Mouse (Mus musculus): ENCODE measurements around the gene Cdr2l.
A peak's percentile ranks its signal among the peaks of the same experiment; 100 is the strongest.

Cdr2l gene

DNA sequence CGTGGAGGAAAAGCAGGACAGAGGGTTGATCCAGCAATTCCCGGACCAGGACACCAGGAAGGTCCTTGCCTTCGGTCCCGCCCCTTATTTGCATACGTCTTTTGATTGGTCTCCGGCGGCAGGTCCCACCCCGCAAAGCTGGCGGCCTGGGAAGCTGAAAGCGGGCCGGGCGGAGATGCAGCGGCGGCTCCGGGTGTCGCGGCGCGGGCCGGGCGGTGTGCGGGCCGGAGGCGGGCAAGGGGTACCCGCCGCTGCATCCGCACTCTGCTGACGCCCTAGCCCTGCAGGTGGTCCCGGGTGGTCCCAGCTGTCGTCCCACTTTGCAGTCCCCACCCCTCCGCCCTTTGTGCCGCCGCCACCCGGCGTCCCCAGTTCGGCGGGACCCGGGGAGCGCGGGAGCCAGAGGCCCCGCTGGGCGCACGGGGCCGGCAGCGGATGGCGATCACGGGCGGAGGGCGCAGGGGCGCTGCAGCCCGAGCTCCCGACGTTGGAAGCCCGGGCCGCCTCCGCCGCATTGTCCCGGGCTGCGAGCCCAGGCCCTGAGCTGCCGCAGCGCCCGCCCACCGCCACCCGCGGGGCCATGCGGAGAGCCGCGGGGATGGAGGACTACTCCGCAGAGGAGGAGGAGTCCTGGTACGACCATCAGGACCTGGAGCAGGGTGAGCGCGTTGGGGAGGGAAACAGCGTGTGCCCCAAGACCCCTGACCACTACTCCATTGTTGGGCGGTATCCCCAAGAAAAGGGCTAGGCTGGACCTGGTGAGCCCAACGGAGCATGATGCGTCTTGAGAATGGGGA is at the start of gene Cdr2l:
Cdr2l (plus strand) TSS at position 174 of the 797 bp plus-strand sequence.
- peak; percentile 96 for DNase-seq (ENCODE audit: low spot score)

GRCm38 (mm10) chr11:115334531-115334930 is 47.2 kb upstream of the Cdr2l start, which contains the start of gene Otop3:
Otop3 (plus strand) TSS chr11:115334731.
- no peak for DNase-seq (ENCODE audit: low spot score)

GRCm38 (mm10) chr11:115335223-115335622 is 46.5 kb upstream of the Cdr2l start:
- DNase-seq (ENCODE audit: low spot score), result no peak

- DNase-seq (ENCODE audit: low spot score), result peak; percentile 39
Observed at GRCm38 (mm10) chr11:115336115-115336514, 45.6 kb upstream of the Cdr2l start.

DNA sequence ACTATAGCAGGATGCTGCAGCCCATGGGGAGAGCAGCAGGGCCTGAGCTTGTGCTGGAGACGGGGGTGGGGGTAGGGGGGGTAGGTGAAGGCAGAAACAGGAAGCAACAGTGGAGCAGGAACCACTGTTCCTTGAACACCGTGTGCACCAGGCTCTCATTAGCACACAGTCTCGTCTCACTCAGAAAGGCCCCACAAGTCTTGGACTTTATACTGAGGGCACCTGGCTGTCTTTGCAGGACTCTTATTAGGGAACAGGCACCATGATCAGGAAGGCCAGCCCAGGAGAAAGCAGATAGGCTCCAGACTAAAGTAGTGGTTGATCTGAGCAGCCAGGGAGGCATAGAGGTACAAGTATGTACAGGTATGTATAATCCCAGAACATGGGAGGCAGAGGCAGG is 44.4 kb upstream of the Cdr2l start:
- no peak for DNase-seq (ENCODE audit: low spot score)

- no peak for DNase-seq (ENCODE audit: low spot score)
Observed at GRCm38 (mm10) chr11:115337826-115338225, 43.9 kb upstream of the Cdr2l start.

DNA sequence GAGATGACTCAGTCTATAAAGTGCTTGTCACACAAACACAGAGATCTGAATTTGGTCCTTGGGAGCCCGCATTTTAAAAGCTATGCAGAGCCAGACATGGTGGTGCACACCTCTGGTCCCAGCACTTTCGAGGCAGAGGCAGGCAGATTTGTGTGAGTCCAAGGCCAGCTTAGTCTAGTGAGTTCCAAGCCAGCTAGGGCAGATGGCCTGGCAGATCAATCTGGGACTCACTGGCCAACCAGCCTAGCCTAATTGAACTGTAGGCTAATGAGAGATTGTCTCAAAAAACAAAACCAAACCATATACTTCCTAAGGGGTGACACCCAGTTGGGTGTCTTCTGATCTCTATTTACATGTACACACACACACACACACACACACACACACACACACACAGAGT is 40.5 kb upstream of the Cdr2l start:
- no peak for DNase-seq (ENCODE audit: low spot score)

- no peak for DNase-seq (ENCODE audit: low spot score)
Observed at GRCm38 (mm10) chr11:115341866-115342265, 39.9 kb upstream of the Cdr2l start.

DNA sequence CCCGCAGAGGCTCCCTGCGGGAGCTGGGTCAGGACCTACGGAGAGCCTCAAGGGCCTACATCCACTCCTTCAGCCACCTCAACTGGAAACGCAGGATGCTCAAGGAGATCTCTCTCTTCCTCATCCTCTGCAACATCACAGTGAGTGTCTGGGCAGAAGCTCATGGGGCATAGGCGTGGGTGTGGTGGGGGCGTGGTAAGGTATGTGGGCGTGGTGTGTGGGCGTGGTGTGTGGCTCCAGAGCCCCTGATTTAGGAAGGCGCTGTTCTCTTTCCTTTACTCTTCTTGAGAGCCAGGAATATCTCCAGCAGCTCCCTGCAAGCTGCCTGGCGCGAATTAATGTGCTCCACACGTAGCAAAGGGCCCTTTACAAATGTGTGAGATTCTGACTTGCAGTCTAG is 36.7 kb upstream of the Cdr2l start:
- DNase-seq (ENCODE audit: low spot score), result no peak

DNA sequence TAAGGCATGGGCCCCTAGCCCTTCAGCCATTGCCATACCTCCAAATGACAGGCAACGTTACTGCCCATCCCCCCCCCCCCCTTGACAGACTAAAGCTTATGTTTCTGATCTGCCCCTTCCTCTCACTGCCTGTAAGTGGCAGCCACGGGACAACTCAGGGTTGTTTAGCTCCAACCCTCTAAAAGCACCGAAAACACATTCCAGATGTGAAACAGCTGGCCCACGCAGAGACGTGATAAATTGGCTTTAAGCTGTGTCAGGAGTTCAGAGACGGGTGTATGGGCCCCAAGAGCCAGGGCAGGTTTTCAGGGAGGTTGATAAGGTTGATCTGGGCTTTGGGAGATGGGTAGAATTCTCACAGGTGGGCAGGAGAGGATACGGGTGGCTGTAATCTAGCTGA is 36.2 kb upstream of the Cdr2l start:
- peak; percentile 73 for DNase-seq (ENCODE audit: low spot score)

- no peak for DNase-seq (ENCODE audit: low spot score)
Observed at GRCm38 (mm10) chr11:115348681-115349248, 33.0 kb upstream of the Cdr2l start.

DNA sequence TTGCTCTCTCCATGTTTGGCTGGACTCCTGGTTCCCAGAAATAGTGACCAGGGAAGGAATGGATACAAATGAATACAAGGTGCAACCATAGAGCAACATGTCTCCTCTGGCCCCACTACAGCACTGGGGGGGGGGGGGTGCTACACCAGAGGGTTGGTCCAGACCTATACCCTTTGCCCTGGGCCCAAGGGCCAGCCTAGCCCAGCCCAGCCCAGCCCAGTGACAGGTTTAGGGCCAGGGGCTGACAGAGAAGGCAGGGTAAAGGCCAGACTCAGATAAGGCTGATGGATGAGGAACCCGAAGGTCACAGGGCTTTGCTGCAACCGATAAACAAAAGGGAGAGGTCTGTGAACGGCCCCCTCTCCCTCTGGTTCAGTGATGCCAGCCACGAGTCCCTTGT is 31.7 kb upstream of the Cdr2l start:
- DNase-seq (ENCODE audit: low spot score), result no peak

GRCm38 (mm10) chr11:115353375-115353774 is 28.3 kb upstream of the Cdr2l start:
- DNase-seq (ENCODE audit: low spot score), result no peak

DNA sequence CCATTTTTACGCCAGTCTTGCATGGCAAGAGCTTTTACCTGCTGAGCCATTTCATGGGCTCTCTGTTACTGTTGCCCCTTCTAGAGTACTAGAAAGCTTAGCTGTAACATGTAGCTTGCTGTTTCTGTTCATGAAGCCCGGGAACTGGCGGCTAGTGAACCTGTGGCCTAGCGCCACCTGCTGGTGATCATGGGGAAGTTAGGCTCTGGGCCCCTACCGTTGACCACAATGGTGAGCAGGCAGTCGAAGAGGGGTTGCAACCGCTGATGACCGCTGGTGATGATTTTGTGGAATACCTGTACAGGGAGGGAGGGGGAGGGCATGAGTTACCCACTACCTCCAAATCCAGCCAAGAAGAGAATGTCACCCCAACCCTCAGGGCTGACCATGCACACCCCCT is 27.5 kb upstream of the Cdr2l start:
- peak; percentile 93 for DNase-seq (ENCODE audit: low spot score)

DNA sequence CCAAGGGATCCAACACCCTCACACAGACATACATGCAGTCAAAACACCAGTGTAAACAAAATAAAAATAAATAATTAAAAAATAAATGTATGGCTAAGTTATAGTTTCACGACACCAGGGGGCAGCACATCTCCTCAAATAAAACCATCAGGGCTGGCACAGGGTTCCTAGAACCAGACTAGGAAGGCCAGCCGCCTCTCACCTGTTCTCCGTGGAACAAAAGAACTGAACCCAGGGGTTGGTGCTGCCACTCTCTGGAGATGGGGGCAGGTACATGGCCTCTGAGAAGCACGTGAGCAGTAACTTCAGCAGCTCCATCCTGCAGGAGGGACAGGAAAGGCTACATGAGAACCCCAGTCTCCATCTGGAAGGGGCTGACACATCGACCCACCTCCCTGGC is 23.2 kb upstream of the Cdr2l start:
- peak; percentile 86 for DNase-seq (ENCODE audit: low spot score)

DNA sequence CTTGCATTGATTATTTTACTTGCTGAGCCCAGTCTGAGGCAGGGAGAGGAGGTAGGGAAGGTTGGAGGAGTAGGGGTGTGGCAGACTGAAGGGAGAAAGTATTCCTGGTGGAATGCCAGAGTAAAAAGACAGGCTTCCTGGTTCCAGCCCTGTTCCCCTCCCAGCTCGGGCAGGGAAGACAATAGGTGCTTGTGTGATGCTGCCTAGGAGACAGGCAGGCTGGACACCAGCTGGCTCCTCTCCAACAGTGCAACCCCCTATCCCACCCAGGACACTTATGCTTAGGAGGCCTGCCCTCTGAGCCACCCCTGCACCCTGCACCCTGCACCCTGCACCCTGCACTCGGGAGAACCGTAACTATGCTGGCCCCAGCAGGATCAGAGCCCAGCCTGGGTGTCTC is 22.4 kb upstream of the Cdr2l start:
- DNase-seq (ENCODE audit: low spot score), result no peak

DNA sequence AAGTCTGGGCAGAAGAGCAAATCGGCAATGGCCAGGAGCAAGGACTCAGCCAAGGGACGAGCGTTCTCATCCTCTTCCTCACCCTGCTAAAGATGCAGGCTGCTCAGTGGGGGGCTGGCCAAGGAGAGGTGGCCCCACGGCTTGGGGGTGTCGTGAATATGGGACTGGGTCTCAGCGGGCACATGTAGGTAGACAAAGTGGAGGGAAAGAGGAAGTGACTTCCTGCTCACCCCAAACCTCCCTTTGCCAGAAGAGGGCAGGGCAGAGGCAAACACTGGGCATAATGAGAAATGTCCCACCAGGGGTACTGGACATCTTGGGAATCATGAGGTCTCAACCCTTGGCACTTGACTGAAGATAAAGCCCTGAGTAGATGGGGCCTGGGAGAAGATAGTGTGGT is 22.0 kb upstream of the Cdr2l start:
- DNase-seq (ENCODE audit: low spot score), result no peak

GRCm38 (mm10) chr11:115364136-115364535 is 17.6 kb upstream of the Cdr2l start:
- DNase-seq (ENCODE audit: low spot score), result no peak

DNA sequence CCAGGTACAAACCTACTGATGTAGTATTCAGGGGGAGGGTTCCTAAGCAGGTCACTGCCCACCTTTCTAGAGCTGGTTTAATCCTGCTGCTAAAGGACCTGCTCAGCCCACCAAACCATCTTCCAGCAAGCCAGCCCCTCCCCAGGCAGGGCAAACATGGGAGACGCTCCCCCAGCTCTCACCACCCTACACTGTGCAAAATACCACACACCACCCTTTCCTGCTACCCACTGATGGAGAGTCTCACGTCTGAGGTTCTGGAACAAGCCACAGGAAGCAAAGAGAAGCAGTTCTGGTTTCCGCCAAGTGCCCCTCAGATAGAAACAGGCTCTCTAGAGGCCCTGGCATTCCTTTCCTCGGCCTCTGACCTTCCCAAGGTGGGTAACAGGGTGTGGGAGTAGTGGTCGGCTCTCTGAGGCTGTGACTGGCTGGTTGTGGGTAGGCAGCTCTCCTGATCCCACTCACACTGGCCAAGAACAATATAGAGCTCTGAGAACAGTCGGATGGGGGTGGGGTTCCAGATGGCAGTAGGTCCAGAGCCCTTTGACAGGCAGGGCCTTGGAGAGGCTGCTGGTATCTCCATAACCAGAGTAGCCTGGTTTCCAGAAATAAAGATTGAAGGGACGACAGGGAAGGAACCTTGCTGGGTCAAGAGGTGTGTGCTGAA is 15.5 kb upstream of the Cdr2l start:
- no peak for DNase-seq (ENCODE audit: low spot score)

GRCm38 (mm10) chr11:115366706-115367394 is 14.9 kb upstream of the Cdr2l start:
- DNase-seq (ENCODE audit: low spot score), result no peak

- DNase-seq (ENCODE audit: low spot score), result peak; percentile 74
Observed at GRCm38 (mm10) chr11:115367395-115367944, 14.2 kb upstream of the Cdr2l start, which contains the start of gene Hid1. Hid1 (minus strand) TSS chr11:115367756.

- no peak for DNase-seq (ENCODE audit: low spot score)
Observed at GRCm38 (mm10) chr11:115370368-115370767, 11.3 kb upstream of the Cdr2l start.
